Mouse (Mus musculus) midbrain, embryonic 12.5 days (tissue): Measurements from ENCODE around the gene Cd244a. TPM values are rescaled to one million over a fixed set of nuclear protein-coding genes. Genes with fewer than 3 reads are reported as not detected.

ENCODE experiments used
- ATAC-seq: fragments of 200-750 bp; cut with Nextera tagmentation; 2 replicates; pipeline ENCODE4 v1.8.0; 2017; ENCODE audit warnings: low read depth, moderate TSS enrichment, moderate library complexity; ENCODE audit not compliant: low FRiP score
- H3K27ac ChIP-seq: fragments of 300-500 bp; sonication (generic); replicated peaks from 2 replicates; pipeline ENCODE4 v1.5.1; 2016; ENCODE audit warnings: mild to moderate bottlenecking
- H3K27me3 ChIP-seq: fragments of 300-500 bp; sonication (generic); 2 replicates; pipeline ENCODE4 v1.6.1; 2016; ENCODE audit warnings: mild to moderate bottlenecking
- H3K36me3 ChIP-seq: fragments of 300-500 bp; sonication (generic); 2 replicates; pipeline ENCODE4 v1.6.1; 2016
- H3K4me1 ChIP-seq: fragments of 300-500 bp; sonication (generic); 2 replicates; pipeline ENCODE4 v1.6.1; 2016
- H3K4me2 ChIP-seq: fragments of 300-500 bp; sonication (generic); replicated peaks from 2 replicates; pipeline ENCODE4 v1.6.1; 2016; ENCODE audit warnings: mild to moderate bottlenecking, moderate library complexity
- H3K4me3 ChIP-seq: fragments of 300-500 bp; sonication (generic); 2 replicates; pipeline ENCODE4 v1.5.1; 2016; ENCODE audit warnings: mild to moderate bottlenecking
- H3K9ac ChIP-seq: fragments of 300-500 bp; sonication (generic); replicated peaks from 2 replicates; pipeline ENCODE4 v1.6.1; 2016; ENCODE audit warnings: mild to moderate bottlenecking, moderate library complexity
- H3K9me3 ChIP-seq: fragments of 300-500 bp; sonication (generic); 2 replicates; pipeline ENCODE4 v1.6.1; 2016; ENCODE audit warnings: mild to moderate bottlenecking
- WGBS: fragments of 180-500 bp; shearing (Covaris S2); methylation state at CpG from one replicate; pipeline ENCODE4 v1.1.7; 2016; 5-methylcytosine and 5-hydroxymethylcytosine counted together
- polyA plus RNA-seq: library from polyadenylated mRNA; unstranded; fragments of >200 nt; fragmentation: Nextera tagmentation; extraction: Ambion mirVana; gene quantifications from 2 replicates; pipeline ENCODE4 v1.2.1, GENCODE M21; 2016

The Cd244a gene
- not detected in 2 replicates for polyA plus RNA-seq

DNA sequence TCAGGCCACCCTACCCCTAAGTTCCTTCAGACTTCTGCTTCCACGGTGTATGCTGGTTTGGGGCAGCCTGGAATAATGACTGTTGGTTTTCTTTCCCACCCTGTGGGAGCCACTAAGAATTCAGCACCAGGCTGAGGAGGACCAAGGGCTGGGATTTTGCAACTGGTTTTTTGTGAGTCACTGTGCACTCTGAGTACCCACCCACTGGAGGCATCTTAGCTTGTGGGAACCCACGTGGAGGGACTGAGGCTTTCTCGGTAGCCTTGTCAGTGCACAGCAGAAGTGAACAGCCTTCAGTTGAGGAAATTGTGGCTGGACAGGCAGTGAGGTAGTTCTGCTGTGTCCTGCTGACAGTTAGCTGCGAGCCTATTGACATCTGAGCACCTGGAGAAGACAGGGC lies at the start of gene Cd244a:
TSS of gene Cd244a (plus strand) at position 296 of the 400 bp plus-strand sequence.
- ATAC-seq, result no peak
- Histone ChIP-seq H3K27me3 (no peaks in the 10 kb centered on the region), H3K4me1 (no peaks in the 10 kb centered on the region), H3K36me3 (no peaks in the 10 kb centered on the region), H3K9me3 (no peaks in the 10 kb centered on the region), H3K4me3 (no peak within 1 kb of the TSS), H3K4me2 (no peak within 1 kb of the TSS), H3K9ac (no peak within 1 kb of the TSS), H3K27ac (no peak within 1 kb of the TSS)
- WGBS, result 85% methylated on average over 4 of the region's 4 CpGs

DNA sequence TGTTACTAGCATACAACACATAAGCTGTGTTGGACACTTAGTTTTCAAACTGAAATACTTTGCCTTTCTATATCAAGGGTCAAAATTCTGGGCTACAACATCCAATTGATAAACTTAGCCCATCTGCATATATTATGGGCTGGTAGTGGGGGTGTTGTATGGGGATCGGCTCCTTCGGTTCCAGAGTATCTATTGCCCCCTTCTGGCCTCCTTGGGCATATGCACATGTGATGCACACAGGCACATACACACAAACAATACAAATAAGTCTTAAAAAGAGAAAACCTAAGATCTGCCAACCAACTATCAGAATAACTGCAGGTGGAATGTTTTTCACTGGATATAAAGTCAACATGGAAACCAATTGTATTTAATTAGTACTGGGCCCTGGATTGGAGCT lies 45.8 kb upstream of the Cd244a start:
- H3K9me3 ChIP-seq, result no peaks in the 10 kb centered on the region
- H3K4me1 ChIP-seq, result no peaks in the 10 kb centered on the region
- H3K27ac ChIP-seq, result no peak overlapping the region
- H3K4me2 ChIP-seq, result no peak overlapping the region
- WGBS, result 86% methylated on average over 2 of the region's 2 CpGs
- no peak for ATAC-seq
- H3K9ac ChIP-seq, result no peak overlapping the region
- no peaks in the 10 kb centered on the region for H3K36me3 ChIP-seq
- H3K27me3 ChIP-seq, result no peaks in the 10 kb centered on the region
- no peak overlapping the region for H3K4me3 ChIP-seq

DNA sequence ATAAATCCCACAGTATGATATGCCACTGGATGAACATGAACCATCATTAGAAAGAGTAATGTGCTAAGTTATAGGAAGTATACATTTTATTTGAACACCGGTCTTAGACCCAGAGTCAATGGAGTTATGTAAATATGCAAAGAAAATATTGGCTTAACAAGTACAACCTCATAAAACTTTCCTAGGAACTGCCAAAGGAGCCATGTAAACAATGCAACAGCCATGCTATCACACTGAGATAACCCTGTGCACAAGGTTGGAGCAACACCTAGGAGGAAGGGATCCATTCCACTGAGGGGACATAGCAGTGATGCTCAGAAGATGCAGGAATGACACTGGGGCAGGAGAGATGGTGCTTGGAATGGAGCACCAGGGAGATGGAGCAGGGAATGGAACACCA lies 45.2 kb upstream of the Cd244a start:
- Histone ChIP-seq H3K9me3 (no peaks in the 10 kb centered on the region), H3K4me2 (no peak overlapping the region), H3K27ac (no peak overlapping the region), H3K27me3 (no peaks in the 10 kb centered on the region), H3K9ac (no peak overlapping the region), H3K36me3 (no peaks in the 10 kb centered on the region), H3K4me1 (no peaks in the 10 kb centered on the region), H3K4me3 (no peak overlapping the region)
- ATAC-seq, result no peak
- 100% methylated on average over 1 of the region's 1 CpGs for WGBS

DNA sequence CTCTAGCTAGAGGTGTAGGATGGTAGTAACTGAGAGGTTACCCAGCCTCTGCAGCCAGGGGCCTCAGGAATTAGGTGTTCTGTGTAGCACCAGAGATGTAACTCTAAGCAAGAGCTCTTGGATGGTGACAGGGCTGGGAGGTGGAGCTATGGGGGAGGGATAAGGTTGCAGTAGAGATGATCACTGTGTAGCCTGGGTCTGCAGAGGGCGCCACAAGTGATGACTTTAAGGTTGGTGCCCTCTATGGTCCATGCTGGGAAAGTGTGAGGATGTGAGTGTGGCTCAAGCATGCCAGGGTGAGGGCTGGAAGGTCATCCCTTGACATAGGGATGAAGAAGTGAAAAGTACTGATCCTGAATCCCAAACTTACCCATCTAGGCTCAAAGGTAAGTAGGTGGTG lies 44.0 kb upstream of the Cd244a start:
- Histone ChIP-seq H3K9me3 (no peaks in the 10 kb centered on the region), H3K9ac (no peak overlapping the region), H3K4me3 (no peak overlapping the region), H3K4me2 (no peak overlapping the region), H3K27me3 (no peaks in the 10 kb centered on the region), H3K27ac (no peak overlapping the region), H3K4me1 (no peaks in the 10 kb centered on the region), H3K36me3 (no peaks in the 10 kb centered on the region)
- 11% methylated on average over 1 of the region's 1 CpGs for WGBS
- ATAC-seq, result no peak

DNA sequence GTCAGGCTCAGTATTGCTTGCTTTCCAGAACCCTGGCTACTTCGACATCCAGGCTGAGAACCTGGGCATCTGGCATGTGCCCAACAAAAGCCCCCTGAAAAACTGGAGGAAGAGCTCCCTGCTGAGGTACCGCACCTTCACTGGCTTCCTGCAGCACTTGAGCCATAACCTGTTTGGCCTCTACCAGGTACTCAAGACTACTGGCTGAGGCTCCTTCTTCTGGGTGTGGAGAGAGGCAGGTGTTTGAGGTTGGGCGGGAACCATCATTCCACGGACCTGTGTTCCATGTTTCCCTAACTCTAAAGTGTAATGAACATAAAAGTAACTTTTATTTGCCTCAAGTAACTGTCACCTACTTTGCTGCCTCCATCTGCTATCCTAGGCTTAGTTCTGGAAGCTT lies 43.4 kb upstream of the Cd244a start:
- Histone ChIP-seq H3K4me2 (no peak overlapping the region), H3K4me1 (no peaks in the 10 kb centered on the region), H3K27me3 (no peaks in the 10 kb centered on the region), H3K27ac (no peak overlapping the region), H3K9ac (no peak overlapping the region), H3K4me3 (no peak overlapping the region), H3K9me3 (no peaks in the 10 kb centered on the region), H3K36me3 (no peaks in the 10 kb centered on the region)
- 85% methylated on average over 4 of the region's 4 CpGs for WGBS
- no peak for ATAC-seq

DNA sequence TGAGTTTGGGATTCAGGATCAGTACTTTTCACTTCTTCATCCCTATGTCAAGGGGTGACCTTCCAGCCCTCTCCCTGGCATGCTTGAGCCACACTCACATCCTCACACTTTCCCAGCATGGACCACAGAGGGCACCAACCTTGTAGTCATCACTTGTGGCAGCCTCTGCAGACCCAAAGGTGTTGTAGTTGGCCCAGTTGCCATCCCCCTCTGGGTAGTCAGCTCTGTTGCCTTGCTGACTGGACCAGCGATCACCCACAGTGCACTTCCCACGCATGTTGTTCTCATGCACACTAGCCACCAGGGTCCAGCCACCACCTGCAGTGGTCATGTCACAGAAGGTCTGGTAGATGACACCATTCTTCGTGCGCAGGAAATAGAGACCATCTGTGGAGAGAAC lies 27.6 kb upstream of the Cd244a start:
- no peak overlapping the region for H3K9ac ChIP-seq
- ATAC-seq, result no peak
- no peak overlapping the region for H3K4me2 ChIP-seq
- no peak overlapping the region for H3K4me3 ChIP-seq
- H3K9me3 ChIP-seq, result no peaks in the 10 kb centered on the region
- H3K4me1 ChIP-seq, result no peaks in the 10 kb centered on the region
- no peaks in the 10 kb centered on the region for H3K27me3 ChIP-seq
- H3K27ac ChIP-seq, result no peak overlapping the region
- H3K36me3 ChIP-seq, result no peaks in the 10 kb centered on the region
- 93% methylated on average over 4 of the region's 4 CpGs for WGBS

DNA sequence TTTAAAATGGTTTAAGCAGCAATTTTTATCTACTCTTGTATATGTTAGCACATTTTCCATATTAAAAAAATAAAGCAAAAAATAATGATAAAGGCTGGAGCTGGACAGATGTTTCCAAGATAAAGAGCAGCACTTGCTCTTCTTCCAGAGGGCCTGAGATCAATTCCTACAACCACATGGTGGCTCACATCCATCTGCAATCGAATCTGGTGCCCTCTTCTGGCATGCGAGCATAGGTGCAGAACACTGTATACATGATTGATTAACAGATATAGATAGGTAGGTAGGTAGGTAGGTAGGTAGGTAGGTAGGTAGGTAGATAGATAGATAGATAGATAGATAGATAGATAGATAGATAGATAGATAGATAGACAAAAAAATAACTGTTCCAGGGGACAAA lies 26.2 kb upstream of the Cd244a start:
- Histone ChIP-seq H3K4me2 (no peak overlapping the region), H3K27ac (no peak overlapping the region), H3K27me3 (no peaks in the 10 kb centered on the region), H3K4me3 (no peak overlapping the region), H3K9ac (no peak overlapping the region), H3K36me3 (no peaks in the 10 kb centered on the region), H3K9me3 (no peaks in the 10 kb centered on the region), H3K4me1 (no peaks in the 10 kb centered on the region)
- ATAC-seq, result no peak
- 63% methylated on average over 2 of the region's 2 CpGs for WGBS

DNA sequence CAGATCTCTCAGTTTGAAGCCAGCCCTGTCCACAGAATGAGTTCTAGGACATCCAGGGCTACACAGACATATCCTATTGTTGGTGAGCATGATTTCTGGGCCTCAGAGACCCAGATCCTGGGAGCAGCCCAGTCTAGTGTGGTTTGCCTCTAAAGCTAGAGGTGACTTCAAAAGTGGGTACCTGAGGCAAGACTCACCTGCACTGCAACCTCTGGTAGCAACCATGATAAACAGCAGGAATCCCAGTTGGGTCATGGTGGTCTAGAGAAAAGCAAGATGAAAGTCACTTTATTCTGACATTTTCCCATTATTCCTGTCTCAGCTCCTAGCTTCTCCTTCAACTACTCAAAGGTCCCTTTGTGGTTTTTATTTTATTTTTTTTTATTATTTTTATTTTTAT lies 24.4 kb upstream of the Cd244a start:
- H3K9ac ChIP-seq, result no peak overlapping the region
- no peaks in the 10 kb centered on the region; the same call in 1 of the 2 replicates for H3K9me3 ChIP-seq
- no peak overlapping the region for H3K4me3 ChIP-seq
- no peaks in the 10 kb centered on the region for H3K27me3 ChIP-seq
- H3K4me2 ChIP-seq, result no peak overlapping the region
- H3K36me3 ChIP-seq, result no peaks in the 10 kb centered on the region
- H3K4me1 ChIP-seq, result no peaks in the 10 kb centered on the region
- no peak for ATAC-seq
- H3K27ac ChIP-seq, result no peak overlapping the region

DNA sequence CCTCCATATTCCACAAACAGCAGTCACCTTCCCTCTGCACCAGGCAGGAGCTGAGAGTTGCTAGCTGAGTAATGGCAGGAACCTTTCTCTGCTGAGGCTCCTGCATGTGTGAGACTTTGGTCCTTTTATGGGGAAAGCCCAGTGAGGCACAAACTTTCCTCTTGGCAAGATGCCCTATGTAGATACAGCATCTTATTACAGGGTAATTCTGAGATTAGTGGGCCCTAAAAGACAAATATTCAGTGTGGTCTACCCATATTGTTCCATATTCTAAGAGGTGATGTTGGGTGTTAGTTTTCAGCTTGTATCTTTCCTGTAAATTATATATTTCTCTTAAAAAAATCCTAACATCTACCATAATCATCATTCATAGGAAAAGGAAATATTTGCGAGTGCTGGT lies 23.8 kb upstream of the Cd244a start, which contains the start of gene Itln1:
TSS of gene Itln1 (minus strand) at position 101 of the 400 bp plus-strand sequence.
- H3K36me3 ChIP-seq, result no peaks in the 10 kb centered on the region
- H3K9ac ChIP-seq, result no peak within 1 kb of the TSS
- no peak within 1 kb of the TSS for H3K27ac ChIP-seq
- no peak for ATAC-seq
- no peak within 1 kb of the TSS for H3K4me2 ChIP-seq
- H3K4me3 ChIP-seq, result no peak within 1 kb of the TSS
- no peaks in the 10 kb centered on the region for H3K27me3 ChIP-seq
- H3K4me1 ChIP-seq, result no peaks in the 10 kb centered on the region
- H3K9me3 ChIP-seq, result no peaks in the 10 kb centered on the region; the same call in 1 of the 2 replicates
- WGBS, result 92% methylated on average over 1 of the region's 1 CpGs

DNA sequence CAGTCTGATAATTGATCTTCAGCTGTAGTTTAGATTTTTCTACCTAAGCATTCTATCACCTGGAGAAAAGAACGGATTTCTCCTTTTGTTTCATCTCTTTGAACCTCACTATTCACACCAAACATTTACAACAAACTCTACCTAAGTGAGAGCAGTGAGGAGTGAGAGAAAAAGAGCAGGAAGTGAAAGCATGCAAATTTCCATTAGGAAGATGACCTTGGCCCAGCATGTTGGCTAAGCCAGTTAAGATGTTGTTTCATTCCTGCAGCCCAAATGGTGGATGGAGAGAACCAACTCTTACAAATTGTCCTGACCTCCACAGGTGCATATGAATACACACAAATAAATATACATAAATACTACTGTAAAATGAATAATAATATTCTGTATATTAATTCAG lies 18.3 kb upstream of the Cd244a start:
- Histone ChIP-seq H3K27ac (no peak overlapping the region), H3K4me1 (no peaks in the 10 kb centered on the region), H3K4me2 (no peak overlapping the region), H3K9me3 (no peaks in the 10 kb centered on the region; the same call in 1 of the 2 replicates), H3K27me3 (no peaks in the 10 kb centered on the region), H3K9ac (no peak overlapping the region), H3K36me3 (no peaks in the 10 kb centered on the region), H3K4me3 (no peak overlapping the region)
- no peak for ATAC-seq
- WGBS, result 88% methylated on average over 1 of the region's 1 CpGs

DNA sequence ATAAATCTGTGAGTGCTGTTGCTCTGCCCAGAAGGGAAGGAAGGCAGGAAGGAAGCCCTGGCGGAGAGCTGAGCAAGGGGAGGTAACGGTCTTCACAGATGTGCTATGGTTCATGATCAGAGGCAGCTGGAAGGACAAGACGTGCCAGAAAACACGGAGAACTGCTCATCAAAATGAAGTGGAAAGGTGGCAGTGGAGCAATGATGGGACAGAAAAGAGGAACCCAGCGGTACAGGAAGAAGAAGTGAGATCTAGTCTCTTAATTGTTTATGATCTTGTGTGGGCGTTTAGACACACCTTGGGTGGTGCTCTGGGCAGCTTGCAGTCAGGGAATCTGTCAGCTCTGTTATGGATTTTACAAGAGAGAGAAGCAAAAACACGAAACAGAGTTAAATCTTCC lies 7.7 kb upstream of the Cd244a start:
- no peaks in the 10 kb centered on the region for H3K27me3 ChIP-seq
- H3K36me3 ChIP-seq, result no peaks in the 10 kb centered on the region
- H3K4me2 ChIP-seq, result no peak overlapping the region
- no peaks in the 10 kb centered on the region for H3K9me3 ChIP-seq
- H3K4me1 ChIP-seq, result no peaks in the 10 kb centered on the region
- 88% methylated on average over 7 of the region's 7 CpGs for WGBS
- H3K9ac ChIP-seq, result no peak overlapping the region
- H3K4me3 ChIP-seq, result no peak overlapping the region
- H3K27ac ChIP-seq, result no peak overlapping the region
- no peak for ATAC-seq

DNA sequence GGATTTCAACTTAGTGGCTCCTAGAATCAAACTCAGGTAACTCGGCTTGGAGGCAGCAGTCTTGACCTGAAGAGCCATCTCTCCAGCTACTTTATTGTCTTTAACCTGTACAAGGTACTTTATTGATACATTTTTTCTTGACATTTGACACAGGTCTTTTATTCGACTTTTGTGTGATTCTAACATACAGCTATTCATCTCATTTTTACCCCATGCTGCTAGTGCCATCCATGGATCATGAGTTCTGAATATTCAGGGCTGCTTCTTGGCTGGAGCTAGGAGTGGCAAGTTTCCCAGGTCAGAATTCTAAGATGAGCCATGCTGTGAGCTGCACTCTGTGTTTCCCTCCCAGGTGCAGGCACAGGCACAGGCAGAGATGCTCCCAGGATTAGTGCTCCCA lies 6.8 kb upstream of the Cd244a start:
- Histone ChIP-seq H3K27ac (no peak overlapping the region), H3K4me3 (no peak overlapping the region), H3K27me3 (no peaks in the 10 kb centered on the region), H3K36me3 (no peaks in the 10 kb centered on the region), H3K9ac (no peak overlapping the region), H3K9me3 (no peaks in the 10 kb centered on the region), H3K4me1 (no peaks in the 10 kb centered on the region), H3K4me2 (no peak overlapping the region)
- WGBS, result 86% methylated on average over 2 of the region's 2 CpGs
- no peak for ATAC-seq
